Mouse (Mus musculus) megakaryocyte, embryonic 14.5 days (primary cell): Measurements from ENCODE around the gene Nfib.

Experiments used
- FLI1 ChIP-seq: IDR thresholded peaks from 2 replicates; pipeline ENCODE4 v1.6.1; 2012; ENCODE audit warnings: low read length, inconsistent platforms, mixed read lengths
- GATA1 ChIP-seq: IDR thresholded peaks from 3 replicates; pipeline ENCODE4 v1.6.1; 2012; ENCODE audit warnings: mixed read lengths, low read length, inconsistent platforms, borderline replicate concordance

DNA sequence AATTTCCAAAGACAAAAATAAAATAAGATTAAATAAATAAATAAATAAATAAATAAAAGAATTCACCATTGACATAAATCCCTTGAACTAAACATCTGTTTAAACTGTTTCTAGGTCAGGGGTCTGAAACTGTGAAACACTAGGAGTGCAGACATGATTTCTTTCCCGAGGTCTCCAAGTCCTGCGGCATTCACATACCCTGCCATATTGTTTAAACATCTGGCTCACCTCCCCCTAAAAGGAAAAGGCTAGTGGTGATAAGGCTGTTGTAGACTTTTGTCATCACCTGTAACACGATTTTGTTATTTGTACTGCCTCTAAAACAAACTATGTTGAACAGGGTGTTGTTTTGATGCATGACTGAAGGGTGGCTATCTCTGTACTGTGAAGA is 249.2 kb downstream of the Nfib start:
- TF ChIP-seq GATA1 (no peak), FLI1 (no peak)
